Mouse (Mus musculus) T-helper 17 cell (primary cell): ENCODE data around the gene Zbed4.
"Not testable (repeated sequence)": the region's sequence is repeated elsewhere in the genome, so short reads cannot be mapped to it uniquely, and the experiment has no call there.

Experiments
- in situ Hi-C, 2 experiments: fragments of 300-600 bp; cut with MboI, MseI; formaldehyde crosslinking; loops; 1 replicate in 1 of 2; 2 replicates in 1 of 2; pipeline ENCODE4 v1.15.1; 2025; ENCODE audit warnings: high pct_unique_total_duplicates in 2 of 2

The Zbed4 gene

GRCm38 (mm10) chr15:88738466-88738865 lies 13.0 kb upstream of the Zbed4 start:
- in situ Hi-C loops, result no loop called here

GRCm38 (mm10) chr15:88741366-88741765 lies 10.1 kb upstream of the Zbed4 start:
- in situ Hi-C loops, result no loop called here

- in situ Hi-C loops, result not testable (repeated sequence)
These were observed 8.1 kb upstream of the Zbed4 start for GRCm38 (mm10) chr15:88743371-88743770.

- in situ Hi-C loops, result no loop called here
These were observed 6.1 kb upstream of the Zbed4 start for GRCm38 (mm10) chr15:88745347-88745746.

GRCm38 (mm10) chr15:88745926-88746325 lies 5.5 kb upstream of the Zbed4 start:
- in situ Hi-C loops, result no loop called here

- in situ Hi-C loops, result not testable (repeated sequence)
These were observed 1.8 kb upstream of the Zbed4 start for GRCm38 (mm10) chr15:88749617-88750016.

GRCm38 (mm10) chr15:88750032-88750431 lies 1.4 kb upstream of the Zbed4 start:
- in situ Hi-C loops, result no loop called here

GRCm38 (mm10) chr15:88750677-88751563 lies 540 bp upstream of the Zbed4 start:
- in situ Hi-C loops, result no loop called here

GRCm38 (mm10) chr15:88752403-88752733 lies 908 bp downstream of the Zbed4 start:
- in situ Hi-C loops, result no loop called here

- in situ Hi-C loops, result no loop called here
These were observed 3.4 kb downstream of the Zbed4 start for GRCm38 (mm10) chr15:88754896-88755295.

- in situ Hi-C loops, result no loop called here
These were observed 4.3 kb downstream of the Zbed4 start for GRCm38 (mm10) chr15:88755761-88756160.

- in situ Hi-C loops, result no loop called here
These were observed 6.6 kb downstream of the Zbed4 start for GRCm38 (mm10) chr15:88758061-88758460.

GRCm38 (mm10) chr15:88761551-88761950 lies 10.1 kb downstream of the Zbed4 start:
- in situ Hi-C loops, result no loop called here

GRCm38 (mm10) chr15:88766139-88766538 lies 14.7 kb downstream of the Zbed4 start:
- in situ Hi-C loops, result not testable (repeated sequence)

GRCm38 (mm10) chr15:88768537-88768936 lies 17.1 kb downstream of the Zbed4 start:
- in situ Hi-C loops, result no loop called here

- in situ Hi-C loops, result loop anchor here in 1 of 2 experiments (5.0 kb wide), 1 partner anchor 43 kb away; the partner anchor contains the start of genes Alg12 and Creld2
These were observed 23.2 kb downstream of the Zbed4 start for GRCm38 (mm10) chr15:88774630-88775029.

- in situ Hi-C loops, result loop anchor here in 1 of 2 experiments (10.0 kb wide), 1 partner anchor 737 kb away; no protein-coding TSS in a partner anchor
These were observed 40.8 kb downstream of the Zbed4 start for GRCm38 (mm10) chr15:88792140-88792850.

- in situ Hi-C loops, result loop anchor here in 1 of 2 experiments (10.0 kb wide), 1 partner anchor 740 kb away; no protein-coding TSS in a partner anchor
These were observed 43.3 kb downstream of the Zbed4 start for GRCm38 (mm10) chr15:88794729-88795128.

- in situ Hi-C loops, result loop anchor here in 1 of 2 experiments (10.0 kb wide), 1 partner anchor 745 kb away; no protein-coding TSS in a partner anchor
These were observed 48.5 kb downstream of the Zbed4 start for GRCm38 (mm10) chr15:88799950-88800371.

GRCm38 (mm10) chr15:88800921-88801354 lies 49.5 kb downstream of the Zbed4 start:
- in situ Hi-C loops, result no loop called here

- in situ Hi-C loops, result no loop called here
These were observed 50.4 kb downstream of the Zbed4 start for GRCm38 (mm10) chr15:88801903-88802302.

- in situ Hi-C loops, result no loop called here
These were observed 50.9 kb downstream of the Zbed4 start for GRCm38 (mm10) chr15:88802348-88802747.
